Mouse (Mus musculus) erythroblast, embryonic 14.5 days (primary cell): ENCODE measurements around the gene Ckap4. TPM values are rescaled to one million over a fixed set of nuclear protein-coding genes. Genes with fewer than 3 reads are reported as not detected.
"Not testable (repeated sequence)": the region's sequence is repeated elsewhere in the genome, so short reads cannot be mapped to it uniquely, and the experiment has no call there.

Experiments used
- H3K27me3 ChIP-seq: 2 replicates; pipeline ENCODE4 v1.6.1; 2012; ENCODE audit warnings: inconsistent platforms; ENCODE audit not compliant: control insufficient read depth
- H3K36me3 ChIP-seq: 2 replicates; pipeline ENCODE4 v1.6.1; 2012; ENCODE audit warnings: mild to moderate bottlenecking, inconsistent platforms; ENCODE audit not compliant: control insufficient read depth
- H3K4me1 ChIP-seq: 2 replicates; pipeline ENCODE4 v1.6.1; 2012; ENCODE audit warnings: inconsistent platforms; ENCODE audit not compliant: control insufficient read depth
- H3K4me3 ChIP-seq: replicated peaks from 2 replicates; pipeline ENCODE3; 2012; ENCODE audit warnings: moderate library complexity, mild to moderate bottlenecking, inconsistent platforms
- H3K9me3 ChIP-seq: 2 replicates; pipeline ENCODE4 v1.6.1; 2012; ENCODE audit warnings: low read length, inconsistent platforms, mixed read lengths; ENCODE audit not compliant: control insufficient read depth
- GATA1 ChIP-seq: IDR thresholded peaks from 2 replicates; pipeline ENCODE4 v1.6.1; 2012; ENCODE audit warnings: low read length, inconsistent platforms, mixed read lengths
- TAL1 ChIP-seq: IDR thresholded peaks from 3 replicates; pipeline ENCODE4 v1.6.1; 2012; ENCODE audit warnings: low read length, inconsistent platforms, mixed read lengths
- polyA plus RNA-seq: library from polyadenylated mRNA; stranded (reverse); fragments of >175 nt; gene quantifications from 2 replicates; pipeline ENCODE4 v1.2.3, GENCODE M21; 2012

Gene Ckap4
- polyA plus RNA-seq, 1 experiment = 0.11 TPM

GRCm38 (mm10) chr10:84483553-84483952 lies 50.3 kb downstream of the Ckap4 start:
- Histone ChIP-seq H3K4me3 (no peak overlapping the region), H3K4me1 (no peaks in the 10 kb centered on the region), H3K9me3 (no peaks in the 10 kb centered on the region), H3K36me3 (no peaks in the 10 kb centered on the region), H3K27me3 (no peaks in the 10 kb centered on the region)
- TF ChIP-seq TAL1 (no peak), GATA1 (no peak)

DNA sequence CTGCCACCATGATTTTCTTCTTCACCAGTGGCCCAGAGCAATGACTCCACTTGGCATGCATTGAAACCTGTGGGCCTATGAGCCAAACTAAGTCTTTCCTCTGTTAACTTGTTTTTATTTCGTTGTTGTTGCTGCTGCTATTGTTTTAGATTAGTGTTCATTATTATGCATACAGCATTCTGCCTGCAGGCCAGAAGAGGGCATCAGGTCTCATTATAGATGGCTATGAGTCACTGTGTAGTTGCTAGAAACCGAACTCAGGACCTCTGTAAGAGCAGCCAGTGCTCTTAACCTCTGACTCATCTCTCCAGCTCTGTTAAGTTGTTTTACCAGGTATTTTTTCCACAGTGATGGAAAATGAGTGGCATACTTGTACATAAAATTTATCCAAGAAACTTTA lies 50.8 kb downstream of the Ckap4 start:
- no peaks in the 10 kb centered on the region for H3K36me3 ChIP-seq
- H3K4me3 ChIP-seq = no peak overlapping the region
- no peaks in the 10 kb centered on the region for H3K4me1 ChIP-seq
- H3K27me3 ChIP-seq = no peaks in the 10 kb centered on the region
- TF ChIP-seq TAL1 (no peak), GATA1 (no peak)
- no peaks in the 10 kb centered on the region for H3K9me3 ChIP-seq

DNA sequence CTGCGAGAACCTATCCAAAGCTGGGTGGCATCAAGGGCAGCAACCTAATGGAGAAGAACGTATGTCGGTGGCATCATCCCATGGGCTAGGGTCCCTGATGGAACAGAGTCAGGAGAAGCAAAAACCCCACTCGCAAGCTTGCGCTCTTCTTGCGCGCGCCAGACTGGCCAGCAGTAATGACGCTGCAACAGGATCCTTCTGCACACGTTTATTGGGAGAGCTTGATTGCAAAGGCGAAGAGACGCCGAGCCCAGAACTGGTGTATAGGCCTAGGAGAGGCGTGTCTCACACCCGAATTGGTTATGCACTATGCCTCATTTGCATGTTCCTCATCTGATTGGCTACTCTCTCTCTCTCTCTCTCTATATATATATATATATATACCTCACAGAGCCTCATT lies 51.4 kb downstream of the Ckap4 start:
- not testable (repeated sequence) for H3K27me3 ChIP-seq, H3K4me1 ChIP-seq, H3K4me3 ChIP-seq, H3K9me3 ChIP-seq, H3K36me3 ChIP-seq

GRCm38 (mm10) chr10:84481327-84481671 lies 52.6 kb downstream of the Ckap4 start:
- no peaks in the 10 kb centered on the region for H3K9me3 ChIP-seq
- no peaks in the 10 kb centered on the region for H3K27me3 ChIP-seq
- no peaks in the 10 kb centered on the region for H3K4me1 ChIP-seq
- no peaks in the 10 kb centered on the region for H3K36me3 ChIP-seq
- TF ChIP-seq GATA1 (no peak), TAL1 (no peak)
- no peak overlapping the region for H3K4me3 ChIP-seq

DNA sequence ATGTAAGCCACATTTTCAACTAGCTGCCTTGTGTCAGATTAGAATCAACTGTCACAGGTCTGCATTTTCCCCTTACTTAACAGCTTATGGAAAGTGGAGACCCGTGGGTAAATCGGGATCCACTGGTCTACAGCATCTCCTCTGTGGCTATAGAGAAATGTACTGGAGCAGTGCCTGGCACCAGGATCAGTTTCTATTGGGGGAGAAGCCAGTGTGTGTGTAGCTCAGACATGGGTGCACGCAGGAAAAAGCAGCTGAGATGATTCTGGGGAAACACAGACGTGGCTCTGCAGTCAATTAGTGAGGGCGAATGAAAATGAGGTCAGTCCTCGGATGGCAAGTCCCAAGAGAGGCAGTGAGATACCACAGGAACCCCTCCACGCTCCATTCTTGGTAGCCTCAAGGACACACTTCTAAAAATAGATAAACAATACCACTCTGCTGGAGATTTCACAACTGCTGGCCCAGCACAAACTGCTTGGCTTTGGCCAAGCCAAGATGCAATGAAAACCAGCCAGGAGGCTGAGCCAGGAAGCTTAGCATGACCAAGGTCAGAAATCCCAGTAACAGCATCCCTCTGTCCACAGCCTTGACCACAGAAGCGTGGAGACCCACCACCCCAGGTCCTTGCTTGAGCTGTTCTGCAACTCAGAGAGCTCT lies 53.1 kb downstream of the Ckap4 start:
- TF ChIP-seq GATA1 = no peak
- TF ChIP-seq TAL1 = no peak
- Histone ChIP-seq H3K4me1 (no peaks in the 10 kb centered on the region), H3K4me3 (no peak overlapping the region), H3K9me3 (no peaks in the 10 kb centered on the region), H3K36me3 (no peaks in the 10 kb centered on the region), H3K27me3 (no peaks in the 10 kb centered on the region)

DNA sequence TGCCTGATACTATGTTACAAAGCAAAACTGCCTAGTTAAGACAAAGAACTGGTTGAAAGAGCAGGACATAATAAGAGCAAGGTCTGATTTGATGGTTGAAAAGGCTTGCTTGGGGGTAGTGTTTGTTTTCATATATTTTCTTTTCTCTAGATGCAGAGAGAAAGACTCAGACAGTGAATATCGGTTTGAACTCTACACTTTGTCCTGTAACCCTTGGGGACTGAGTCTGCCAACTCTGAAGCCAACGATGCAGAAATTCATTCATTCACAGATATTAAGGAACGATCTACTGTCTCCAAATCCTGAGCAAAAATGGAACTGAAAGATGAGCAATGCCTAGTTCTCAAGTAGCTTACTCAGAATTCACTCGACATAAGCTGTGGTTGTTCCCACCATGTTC lies 53.7 kb downstream of the Ckap4 start:
- TF ChIP-seq TAL1 (no peak), GATA1 (no peak)
- Histone ChIP-seq H3K27me3 (no peaks in the 10 kb centered on the region), H3K4me3 (no peak overlapping the region), H3K36me3 (no peaks in the 10 kb centered on the region), H3K9me3 (no peaks in the 10 kb centered on the region), H3K4me1 (no peaks in the 10 kb centered on the region)

GRCm38 (mm10) chr10:84477613-84478076 lies 56.2 kb downstream of the Ckap4 start:
- no peaks in the 10 kb centered on the region for H3K27me3 ChIP-seq
- no peaks in the 10 kb centered on the region for H3K36me3 ChIP-seq
- no peaks in the 10 kb centered on the region for H3K4me1 ChIP-seq
- TF ChIP-seq TAL1 (no peak), GATA1 (no peak)
- H3K9me3 ChIP-seq = no peaks in the 10 kb centered on the region
- H3K4me3 ChIP-seq = no peak overlapping the region

DNA sequence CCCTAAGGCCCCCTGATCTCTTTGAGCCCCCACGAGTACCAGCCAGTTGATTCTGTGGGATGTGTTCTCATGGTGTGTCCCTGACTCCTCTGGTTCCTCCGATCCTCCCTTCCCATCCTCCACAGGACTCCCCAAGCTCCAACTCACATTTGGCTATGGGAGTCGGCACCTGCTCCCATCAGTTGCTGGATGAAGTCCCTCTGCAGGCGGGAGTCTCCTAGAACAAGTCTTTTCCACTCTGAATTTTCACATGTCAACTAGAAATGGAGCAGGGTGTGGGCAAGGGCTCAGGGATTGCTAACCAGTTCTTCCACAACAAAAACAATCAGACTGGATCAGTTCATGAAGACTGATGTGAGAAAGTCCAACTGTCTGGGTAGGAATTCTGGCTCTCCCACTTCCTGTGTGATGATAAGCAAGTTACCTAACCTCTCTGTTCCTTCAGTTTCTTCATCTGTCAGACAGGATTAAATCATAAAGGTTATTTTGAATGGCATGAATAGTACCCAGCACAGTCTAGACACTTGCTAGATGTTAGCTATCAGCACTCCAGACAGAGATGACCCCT lies 56.7 kb downstream of the Ckap4 start:
- no peaks in the 10 kb centered on the region for H3K27me3 ChIP-seq
- no peaks in the 10 kb centered on the region for H3K9me3 ChIP-seq
- no peak overlapping the region for H3K4me3 ChIP-seq
- no peak for TF ChIP-seq GATA1
- no peak for TF ChIP-seq TAL1
- no peaks in the 10 kb centered on the region for H3K36me3 ChIP-seq
- H3K4me1 ChIP-seq = no peaks in the 10 kb centered on the region

Other genes starting within 250 kb of the Ckap4 start
- 0.03 TPM in 1 of 2 replicates, not detected in the other for gene Nuak1, start 93.5 kb downstream of the Ckap4 start, polyA plus RNA-seq
- 0.63 TPM in 2 replicates for gene Tcp11l2, start 42.6 kb upstream of the Ckap4 start, polyA plus RNA-seq
- gene Polr3b, start 88.2 kb upstream of the Ckap4 start, polyA plus RNA-seq = 0.27 and 0.47 TPM in 2 replicates
- gene Rfx4, start 222.0 kb upstream of the Ckap4 start, polyA plus RNA-seq = not detected in 2 replicates